Mouse (Mus musculus) stomach, adult 2 months (tissue): ENCODE results near the gene Olfr1354. TPM values are rescaled to one million over a fixed set of nuclear protein-coding genes. Genes with fewer than 3 reads are reported as not detected.

Experiments
- polyA plus RNA-seq: library from polyadenylated mRNA; depleted of rRNA; stranded (reverse); fragments of >200 nt; gene quantifications from 2 replicates; pipeline ENCODE4 v1.2.3, GENCODE M21; 2012; rRNA removed

The Olfr1354 gene
- not detected in 2 replicates for polyA plus RNA-seq

GRCm38 (mm10) chr10:78912871-78913270, at the start of gene Olfr1354:
TSS of gene Olfr1354 (plus strand) at chr10:78913171.

GRCm38 (mm10) chr10:78875240-78875639, 37.7 kb upstream of the Olfr1354 start, which contains the start of gene Olfr1355:
TSS of gene Olfr1355 (plus strand) at chr10:78875540.

GRCm38 (mm10) chr10:78950336-78950735, 37.4 kb downstream of the Olfr1354 start, which contains the start of gene Olfr8:
TSS of gene Olfr8 (plus strand) at chr10:78950636.

DNA sequence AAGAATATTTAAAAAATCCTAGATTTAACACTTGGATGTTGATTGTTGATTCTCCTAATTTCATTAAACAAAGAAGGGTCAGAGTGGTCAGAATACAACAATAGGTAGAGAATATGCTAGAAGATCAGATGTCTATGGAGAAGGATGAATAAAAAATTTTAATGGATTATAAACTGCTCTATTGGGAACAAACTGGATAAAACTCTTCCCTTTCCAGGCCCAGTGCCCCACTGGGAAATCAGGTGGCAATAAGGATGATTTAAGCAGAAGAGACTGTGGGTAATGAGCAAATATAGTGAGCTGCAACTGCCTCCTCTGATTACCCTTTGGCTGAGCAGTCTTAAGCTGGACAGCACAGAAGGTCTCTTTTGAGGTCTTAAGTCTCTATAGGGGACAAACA, 50.0 kb downstream of the Olfr1354 start, which contains the start of gene Olfr1353:
Olfr1353 (plus strand) TSS at position 301 of the 400 bp plus-strand sequence.

Other genes with a start within 250 kb of the Olfr1354 start
- gene Casp14, start 194.9 kb upstream of the Olfr1354 start, polyA plus RNA-seq, result 4.7 and 5.8 TPM in 2 replicates
- not detected in 2 replicates for gene Ccdc105, start 160.1 kb upstream of the Olfr1354 start, polyA plus RNA-seq
- 0.19 and 0.45 TPM in 2 replicates for gene Slc1a6, start 132.7 kb upstream of the Olfr1354 start, polyA plus RNA-seq
- not detected in 2 replicates for gene Olfr1356, start 61.0 kb upstream of the Olfr1354 start, polyA plus RNA-seq
- not detected in 2 replicates for gene Olfr1355, start 37.6 kb upstream of the Olfr1354 start, polyA plus RNA-seq
- not detected in 2 replicates for gene Olfr8, start 37.5 kb downstream of the Olfr1354 start, polyA plus RNA-seq
- gene Olfr1353, start 50.1 kb downstream of the Olfr1354 start, polyA plus RNA-seq, result not detected in 2 replicates
- gene Olfr1352, start 67.9 kb downstream of the Olfr1354 start, polyA plus RNA-seq, result not detected in 2 replicates
- gene Olfr1351, start 99.3 kb downstream of the Olfr1354 start, polyA plus RNA-seq, result not detected in 2 replicates
- gene Olfr57, start 115.6 kb downstream of the Olfr1354 start, polyA plus RNA-seq, result not detected in 2 replicates
- 0.11 and 0.47 TPM in 2 replicates for gene 2610008E11Rik, start 184.4 kb downstream of the Olfr1354 start, polyA plus RNA-seq
- not detected in 2 replicates for gene Vmn2r80, start 235.6 kb downstream of the Olfr1354 start, polyA plus RNA-seq